Mouse (Mus musculus): ENCODE results near the gene Grtp1. TPM values are rescaled to one million over a fixed set of nuclear protein-coding genes. Genes with fewer than 3 reads are reported as not detected.

The Grtp1 gene
- polyA plus RNA-seq, 1 experiment from 2014 or later = 21.3 TPM

DNA sequence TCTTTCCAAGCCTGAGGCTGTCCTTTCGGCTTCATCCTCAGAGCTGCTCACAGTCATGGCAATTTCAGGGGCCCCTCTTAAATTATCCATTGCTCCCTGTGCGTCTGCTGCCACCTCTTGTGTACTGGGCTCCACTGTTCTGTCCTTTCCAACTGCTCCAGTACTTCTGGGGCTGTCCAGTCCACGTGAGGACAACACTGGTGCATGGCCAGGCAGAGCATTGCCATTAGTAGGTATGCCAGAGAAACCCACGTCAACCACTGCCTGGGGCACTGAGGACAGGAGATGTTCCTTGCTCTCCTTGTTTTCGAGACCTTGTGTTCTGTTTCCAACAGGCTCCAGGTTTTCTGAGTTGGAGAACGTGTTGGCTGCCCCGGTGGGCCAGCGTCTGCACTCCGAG is 24.0 kb upstream of the Grtp1 start:
- WGBS = 80% methylated on average over 9 of the region's 9 CpGs
- H3K4me2 ChIP-seq = no peak overlapping the region
- H3K36me3 ChIP-seq = no peaks in the 10 kb centered on the region
- H3K4me1 ChIP-seq = no peaks in the 10 kb centered on the region
- H3K9me3 ChIP-seq (replicated peaks) = no peaks in the 10 kb centered on the region
- ATAC-seq (replicated peaks; ENCODE audit: low FRiP score) = no peak
- H3K27me3 ChIP-seq = peaks cover 2% of the 10 kb centered on the region; the same call in 1 of the 2 replicates
- H3K27ac ChIP-seq = no peak overlapping the region
- H3K9ac ChIP-seq = no peak overlapping the region
- no peak overlapping the region for H3K4me3 ChIP-seq (replicated peaks)

DNA sequence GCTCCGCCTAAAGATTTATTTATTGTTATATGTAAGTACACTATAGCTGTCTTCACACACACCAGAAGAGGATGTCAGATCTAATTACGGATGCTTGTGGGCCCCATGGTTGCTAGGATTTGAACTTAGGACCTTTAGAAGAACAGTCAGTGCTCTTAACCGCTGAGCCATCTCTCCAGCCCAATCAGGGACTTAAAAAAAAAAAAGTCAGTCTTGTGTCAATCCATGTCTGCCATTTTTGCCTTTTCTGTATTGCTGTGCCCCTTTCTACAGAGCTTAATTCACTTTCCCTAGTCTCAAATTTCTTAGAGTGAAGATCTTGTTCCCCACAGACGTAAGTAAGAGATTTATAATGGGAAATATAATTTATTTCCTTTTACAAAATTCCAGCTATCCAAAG is 18.0 kb upstream of the Grtp1 start:
- H3K36me3 ChIP-seq = no peaks in the 10 kb centered on the region
- H3K4me2 ChIP-seq = no peak overlapping the region
- H3K27ac ChIP-seq = no peak overlapping the region
- H3K9ac ChIP-seq = no peak overlapping the region
- H3K4me1 ChIP-seq = peaks cover 7% of the 10 kb centered on the region
- H3K9me3 ChIP-seq (replicated peaks) = no peaks in the 10 kb centered on the region
- no peak for ATAC-seq (replicated peaks; ENCODE audit: low FRiP score)
- no peaks in the 10 kb centered on the region for H3K27me3 ChIP-seq
- H3K4me3 ChIP-seq (replicated peaks) = no peak overlapping the region
- WGBS = 70% methylated on average over 4 of the region's 4 CpGs

DNA sequence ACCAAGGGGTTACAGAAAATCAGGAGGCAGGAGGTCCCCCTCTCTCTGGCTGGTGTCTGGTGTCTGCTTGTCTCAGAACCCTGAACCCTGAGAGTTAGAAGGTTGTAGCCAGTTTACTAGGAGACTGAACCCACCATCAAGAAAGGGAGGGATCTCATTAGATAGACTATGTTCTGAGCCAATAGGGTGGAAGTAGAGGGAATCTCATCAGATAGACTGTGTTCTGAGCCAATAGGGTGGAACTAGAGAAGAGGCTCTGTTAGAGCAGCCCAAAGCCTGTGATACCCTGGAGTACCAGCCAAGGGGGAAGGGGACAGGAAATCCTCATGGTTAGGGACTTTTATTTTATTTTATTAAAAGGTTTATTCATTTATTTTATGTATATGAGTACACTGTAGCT is 17.6 kb upstream of the Grtp1 start:
- no peak for ATAC-seq (replicated peaks; ENCODE audit: low FRiP score)

DNA sequence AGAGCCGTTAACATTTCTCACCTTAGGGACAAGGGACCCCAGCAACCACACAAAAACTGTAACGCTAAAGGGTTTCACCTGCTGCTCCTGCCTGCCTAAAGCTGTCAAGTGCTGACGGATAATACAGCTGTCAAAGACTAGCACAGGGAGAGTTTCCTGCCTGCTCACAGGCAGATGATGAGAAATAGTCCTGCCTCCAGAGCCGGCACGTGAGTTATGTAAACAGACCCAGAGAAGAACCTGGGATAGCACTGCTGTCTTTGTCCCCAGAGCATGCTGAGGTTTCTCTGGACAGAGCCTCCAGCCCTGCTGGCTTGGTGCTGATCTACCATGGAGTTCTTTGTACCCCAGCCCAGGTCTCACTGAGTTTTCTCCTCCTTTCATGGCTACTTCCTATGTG is 16.7 kb upstream of the Grtp1 start:
- peaks cover 12% of the 10 kb centered on the region for H3K4me1 ChIP-seq
- H3K4me3 ChIP-seq (replicated peaks) = no peak overlapping the region
- no peak overlapping the region for H3K9ac ChIP-seq
- H3K27me3 ChIP-seq = no peaks in the 10 kb centered on the region
- 25% methylated on average over 5 of the region's 5 CpGs for WGBS
- H3K27ac ChIP-seq = no peak overlapping the region
- H3K9me3 ChIP-seq (replicated peaks) = no peaks in the 10 kb centered on the region
- no peak for ATAC-seq (replicated peaks; ENCODE audit: low FRiP score)
- H3K4me2 ChIP-seq = no peak overlapping the region
- H3K36me3 ChIP-seq = no peaks in the 10 kb centered on the region

More for the DNA sequence above, 17.6 kb upstream of the Grtp1 start:
- H3K27ac ChIP-seq = no peak overlapping the region
- peaks cover 12% of the 10 kb centered on the region for H3K4me1 ChIP-seq
- no peak overlapping the region for H3K4me2 ChIP-seq
- H3K4me3 ChIP-seq (replicated peaks) = no peak overlapping the region
- H3K9me3 ChIP-seq (replicated peaks) = no peaks in the 10 kb centered on the region
- no peaks in the 10 kb centered on the region for H3K27me3 ChIP-seq
- no peaks in the 10 kb centered on the region for H3K36me3 ChIP-seq
- no peak overlapping the region for H3K9ac ChIP-seq

DNA sequence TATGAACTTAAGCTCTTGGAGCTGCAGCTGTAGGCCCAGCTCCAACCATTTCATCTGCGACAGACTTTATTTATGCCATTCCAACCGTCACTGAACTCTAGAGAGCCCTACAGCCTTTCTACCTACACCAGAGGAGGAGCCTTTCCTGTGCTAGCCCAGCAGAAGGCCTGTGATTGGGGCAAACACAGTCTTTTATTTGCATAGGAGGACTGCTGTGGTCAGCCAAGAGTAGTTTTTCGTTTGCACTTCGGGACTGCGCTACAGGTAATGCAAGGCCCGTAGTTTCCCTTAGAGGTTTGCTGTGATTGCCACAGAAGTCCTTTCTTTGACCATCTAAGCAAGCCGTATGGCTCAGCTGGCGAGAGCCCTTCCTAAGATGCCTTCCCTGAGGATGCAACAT is 16.0 kb upstream of the Grtp1 start:
- Histone ChIP-seq H3K9ac (no peak overlapping the region), H3K4me1 (peaks cover 12% of the 10 kb centered on the region), H3K27me3 (no peaks in the 10 kb centered on the region), H3K36me3 (no peaks in the 10 kb centered on the region), H3K9me3 (replicated peaks) (no peaks in the 10 kb centered on the region), H3K27ac (no peak overlapping the region), H3K4me2 (no peak overlapping the region), H3K4me3 (replicated peaks) (no peak overlapping the region)
- no peak for ATAC-seq (replicated peaks; ENCODE audit: low FRiP score)
- 67% methylated on average over 8 of the region's 8 CpGs for WGBS

DNA sequence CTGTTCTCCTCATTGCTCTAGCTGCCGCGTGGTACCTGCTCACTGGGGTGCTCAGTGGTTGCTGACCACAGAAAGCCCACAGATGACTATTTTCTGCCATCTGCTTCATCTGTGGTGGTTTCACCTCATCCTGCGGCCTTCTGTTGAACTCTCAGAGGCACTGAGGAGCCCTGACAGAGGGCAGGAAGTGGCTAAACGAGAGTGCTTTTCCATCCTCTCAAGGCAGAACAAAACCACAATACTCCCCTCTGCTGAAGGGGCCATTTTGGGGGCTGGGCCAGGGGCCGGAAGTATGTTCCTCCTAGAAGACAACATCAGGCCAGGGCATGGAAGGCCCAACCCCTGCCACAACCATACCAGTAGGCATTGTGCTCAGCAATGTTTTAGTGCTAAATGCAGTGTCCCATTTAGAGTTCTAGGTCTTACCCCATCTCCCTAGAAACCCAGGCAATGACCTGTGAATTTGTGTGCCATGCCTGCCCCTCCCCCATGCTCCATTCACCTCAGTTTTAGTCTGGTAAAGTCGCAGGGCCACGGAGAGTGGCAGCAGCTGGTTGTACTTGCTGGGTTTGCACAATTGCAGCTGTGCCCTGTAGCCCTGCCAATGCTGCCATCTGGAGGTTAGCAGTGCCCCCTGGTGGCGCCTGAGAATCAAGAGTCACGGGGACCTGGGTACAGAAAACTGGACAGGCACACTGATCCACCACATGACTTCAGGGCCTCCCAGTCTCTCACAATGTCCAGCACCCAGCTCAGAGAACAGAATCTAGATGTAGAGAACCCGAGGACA is 13.3 kb upstream of the Grtp1 start:
- no peak overlapping the region for H3K4me3 ChIP-seq (replicated peaks)
- no peaks in the 10 kb centered on the region for H3K36me3 ChIP-seq
- H3K9ac ChIP-seq = no peak overlapping the region
- peak; percentile 77 for ATAC-seq (replicated peaks; ENCODE audit: low FRiP score)
- H3K4me2 ChIP-seq = peak overlapping the region; percentile 46
- H3K4me1 ChIP-seq = peaks cover 12% of the 10 kb centered on the region
- no peaks in the 10 kb centered on the region for H3K9me3 ChIP-seq (replicated peaks)
- H3K27me3 ChIP-seq = no peaks in the 10 kb centered on the region
- WGBS = 18% methylated on average over 10 of the region's 10 CpGs
- no peak overlapping the region for H3K27ac ChIP-seq

DNA sequence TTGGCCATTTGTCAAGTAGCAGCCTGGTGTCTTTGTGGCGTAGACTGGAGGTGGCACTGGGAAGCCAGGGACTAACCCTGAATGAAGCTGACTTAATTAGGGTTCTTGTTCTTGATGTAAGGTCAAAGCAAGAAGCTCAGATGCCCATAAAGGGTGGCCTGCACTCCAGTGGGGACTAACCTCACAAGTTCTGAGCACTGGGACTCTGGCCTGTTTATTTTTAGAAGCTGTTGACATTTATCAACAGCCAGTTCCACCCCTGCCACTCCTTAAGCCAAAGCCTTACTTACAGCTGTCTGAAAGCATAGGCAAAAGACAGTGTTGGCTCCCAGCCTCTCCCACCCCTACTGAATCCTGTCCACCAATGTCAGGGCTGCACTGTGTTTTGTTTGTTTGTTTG is 9.3 kb upstream of the Grtp1 start:
- H3K27me3 ChIP-seq = 0 out of 2 replicates have a peak, but pooled peaks cover 4% of the 10 kb centered on the region
- H3K4me1 ChIP-seq = peaks cover 12% of the 10 kb centered on the region
- H3K36me3 ChIP-seq = no peaks in the 10 kb centered on the region
- WGBS = 68% methylated on average over 1 of the region's 1 CpGs
- no peak overlapping the region for H3K4me3 ChIP-seq (replicated peaks)
- H3K27ac ChIP-seq = no peak overlapping the region
- ATAC-seq (replicated peaks; ENCODE audit: low FRiP score) = no peak
- no peak overlapping the region for H3K9ac ChIP-seq
- H3K4me2 ChIP-seq = no peak overlapping the region
- no peaks in the 10 kb centered on the region for H3K9me3 ChIP-seq (replicated peaks)

DNA sequence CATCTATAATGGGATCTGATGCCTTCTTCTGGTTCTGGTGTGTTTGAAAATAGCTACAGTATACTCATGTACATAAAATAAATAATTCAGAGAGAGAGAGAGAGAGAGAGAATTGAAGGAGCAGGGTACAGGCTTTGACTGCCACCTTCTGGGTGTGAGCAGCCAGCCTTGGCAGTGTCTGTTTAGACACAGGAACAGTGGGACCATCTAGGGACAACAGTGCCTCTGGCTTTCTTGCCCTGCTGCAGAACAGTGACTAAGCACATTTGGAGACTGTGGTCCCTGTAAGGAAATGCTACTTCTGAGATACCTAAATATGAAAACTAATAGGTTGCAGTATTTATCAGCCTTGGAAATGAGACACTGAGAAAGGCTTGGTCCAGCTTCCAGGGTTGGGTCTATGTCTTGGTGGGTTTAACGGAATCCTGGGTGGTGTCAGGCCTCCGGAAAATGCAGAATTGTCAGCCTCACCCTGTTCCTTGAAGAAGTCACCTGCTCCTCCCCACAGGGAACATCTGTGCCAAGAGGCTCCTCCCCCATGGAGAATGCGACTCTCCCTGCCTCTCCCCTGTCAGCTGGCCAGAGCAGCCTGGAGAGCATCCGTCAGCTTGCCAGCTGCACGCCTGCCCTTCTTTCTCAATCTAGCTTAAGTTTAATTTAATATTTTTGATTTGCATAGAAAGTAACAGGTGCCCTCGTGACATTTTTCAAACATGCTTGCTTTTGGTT is 8.4 kb upstream of the Grtp1 start:
- 42% methylated on average over 6 of the region's 6 CpGs for WGBS
- no peak for ATAC-seq (replicated peaks; ENCODE audit: low FRiP score)
- peaks cover 8% of the 10 kb centered on the region for H3K4me1 ChIP-seq
- H3K9me3 ChIP-seq (replicated peaks) = no peaks in the 10 kb centered on the region
- no peaks in the 10 kb centered on the region for H3K36me3 ChIP-seq
- H3K4me3 ChIP-seq (replicated peaks) = no peak overlapping the region
- H3K9ac ChIP-seq = no peak overlapping the region
- H3K27ac ChIP-seq = no peak overlapping the region
- 0 out of 2 replicates have a peak, but pooled peaks cover 4% of the 10 kb centered on the region for H3K27me3 ChIP-seq
- H3K4me2 ChIP-seq = no peak overlapping the region

DNA sequence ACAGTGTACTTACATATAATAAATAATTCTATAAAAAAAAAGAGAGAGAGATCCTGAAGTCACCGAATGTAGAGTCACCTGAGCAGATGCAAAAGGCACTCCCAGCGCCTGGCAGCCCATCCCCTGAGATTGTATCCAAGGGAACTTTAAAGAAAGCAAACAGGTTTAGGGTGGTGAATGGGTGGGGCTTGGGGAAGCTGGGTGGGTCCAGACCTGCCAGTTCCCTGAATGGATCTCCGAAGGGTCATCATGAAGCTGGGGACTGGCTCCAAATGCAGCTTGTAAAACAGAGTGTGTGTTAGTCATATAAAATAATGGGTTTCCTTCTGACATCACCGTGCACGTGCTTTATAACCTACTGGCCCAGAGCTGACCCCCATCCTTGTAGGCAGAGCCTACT is 5.9 kb upstream of the Grtp1 start:
- Histone ChIP-seq H3K9me3 (replicated peaks) (no peaks in the 10 kb centered on the region), H3K4me1 (peaks cover 2% of the 10 kb centered on the region; the same call in 1 of the 2 replicates), H3K9ac (no peak overlapping the region), H3K4me3 (replicated peaks) (no peak overlapping the region), H3K27me3 (peaks cover 22% of the 10 kb centered on the region), H3K27ac (no peak overlapping the region), H3K4me2 (no peak overlapping the region), H3K36me3 (no peaks in the 10 kb centered on the region)
- 34% methylated on average over 5 of the region's 5 CpGs for WGBS
- no peak for ATAC-seq (replicated peaks; ENCODE audit: low FRiP score)

DNA sequence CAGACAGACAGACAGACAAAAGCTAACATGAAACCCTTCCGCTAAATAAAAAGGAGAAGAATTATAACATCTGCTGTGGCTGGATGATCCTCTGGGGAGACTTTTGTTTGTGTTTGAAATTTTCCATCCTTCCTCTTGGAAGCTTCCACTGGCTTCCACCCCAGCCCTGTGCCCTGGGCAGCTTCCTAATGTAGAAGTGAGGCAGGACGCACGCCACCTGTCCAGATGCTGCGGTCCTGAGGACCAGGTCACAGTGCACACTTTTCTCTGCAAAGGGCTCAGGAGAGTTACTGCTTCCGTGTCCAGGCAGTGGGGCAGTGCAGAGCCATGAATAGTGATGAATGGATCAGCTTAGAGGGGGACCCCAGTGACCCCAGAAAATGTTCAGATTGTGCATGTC is 4.9 kb upstream of the Grtp1 start:
- H3K36me3 ChIP-seq = no peaks in the 10 kb centered on the region
- ATAC-seq (replicated peaks; ENCODE audit: low FRiP score) = no peak
- H3K9ac ChIP-seq = no peak overlapping the region
- H3K4me1 ChIP-seq = peaks cover 9% of the 10 kb centered on the region
- peaks cover 31% of the 10 kb centered on the region for H3K27me3 ChIP-seq
- no peak overlapping the region for H3K4me3 ChIP-seq (replicated peaks)
- H3K4me2 ChIP-seq = no peak overlapping the region
- 76% methylated on average over 5 of the region's 5 CpGs for WGBS
- no peak overlapping the region for H3K27ac ChIP-seq
- H3K9me3 ChIP-seq (replicated peaks) = no peaks in the 10 kb centered on the region

DNA sequence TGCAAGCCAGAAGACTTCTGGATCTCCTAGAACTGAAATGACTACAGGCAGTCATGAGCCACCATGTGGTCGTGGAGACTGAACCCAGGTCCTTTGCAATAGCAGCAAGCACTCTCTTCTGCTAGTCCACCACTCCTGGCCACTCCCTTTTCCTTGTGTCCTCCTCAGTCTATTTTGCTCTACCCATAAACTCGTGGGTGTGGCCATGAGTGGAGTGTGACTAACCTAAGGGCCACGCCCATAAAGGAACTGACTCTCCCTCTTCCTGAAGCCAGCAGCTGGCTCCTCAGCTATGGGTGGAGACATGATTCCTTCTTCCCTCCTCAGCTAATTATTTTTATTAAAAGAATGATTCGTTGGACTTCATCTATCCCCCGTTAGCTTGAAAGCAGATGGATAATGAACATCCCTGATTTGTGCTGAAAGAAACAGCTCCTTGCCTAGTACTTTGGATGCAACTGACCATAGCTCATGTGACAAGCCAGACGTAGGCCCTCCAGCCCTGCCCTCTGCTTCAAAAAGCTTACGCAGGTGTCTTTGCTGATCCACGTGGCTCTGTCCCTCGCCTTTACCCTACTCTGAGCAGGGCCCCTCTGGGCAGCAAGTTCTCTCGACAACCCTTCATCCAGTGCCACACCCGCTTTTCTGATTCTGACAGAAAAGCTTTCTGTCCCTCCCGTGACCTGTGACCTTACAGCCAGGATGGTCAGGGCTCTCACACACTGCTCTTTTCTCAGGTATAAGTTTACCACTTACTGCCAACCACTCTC is 4.1 kb upstream of the Grtp1 start:
- 65% methylated on average over 12 of the region's 12 CpGs for WGBS
- Histone ChIP-seq H3K9ac (no peak overlapping the region), H3K9me3 (replicated peaks) (no peaks in the 10 kb centered on the region), H3K27me3 (peaks cover 39% of the 10 kb centered on the region), H3K27ac (no peak overlapping the region), H3K4me3 (replicated peaks) (no peak overlapping the region), H3K4me1 (peaks cover 13% of the 10 kb centered on the region), H3K4me2 (no peak overlapping the region), H3K36me3 (no peaks in the 10 kb centered on the region)
- ATAC-seq (replicated peaks; ENCODE audit: low FRiP score) = no peak

DNA sequence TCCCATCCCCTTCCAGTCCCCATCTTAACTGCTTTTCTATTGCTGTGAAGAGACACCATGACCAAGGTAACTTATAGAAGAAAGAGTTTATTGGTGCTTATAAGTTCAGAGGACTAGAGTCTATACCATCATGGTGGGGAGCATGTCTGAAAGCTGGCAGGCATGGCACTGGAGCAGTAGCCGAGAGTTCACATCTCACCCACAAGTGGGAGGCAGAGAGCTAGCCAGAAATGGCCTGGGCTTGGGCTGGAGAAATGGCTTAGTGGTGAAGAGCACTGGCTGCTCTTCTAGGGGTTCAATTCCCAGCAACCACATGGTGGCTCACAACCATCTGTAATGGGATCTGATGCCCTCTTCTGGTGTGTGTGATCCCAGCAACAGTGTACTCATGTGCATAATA is 3.1 kb upstream of the Grtp1 start:
- H3K27ac ChIP-seq = no peak overlapping the region
- no peak overlapping the region for H3K4me2 ChIP-seq
- no peaks in the 10 kb centered on the region for H3K9me3 ChIP-seq (replicated peaks)
- H3K27me3 ChIP-seq = peaks cover 42% of the 10 kb centered on the region
- peaks cover 13% of the 10 kb centered on the region for H3K4me1 ChIP-seq
- H3K36me3 ChIP-seq = no peaks in the 10 kb centered on the region
- no peak for ATAC-seq (replicated peaks; ENCODE audit: low FRiP score)
- H3K4me3 ChIP-seq (replicated peaks) = no peak overlapping the region
- no peak overlapping the region for H3K9ac ChIP-seq
- WGBS = 61% methylated on average over 1 of the region's 1 CpGs
